Mouse (Mus musculus): ENCODE measurements around the gene Slc6a8. TPM values are rescaled to one million over a fixed set of nuclear protein-coding genes. Genes with fewer than 3 reads are reported as not detected.

Slc6a8 gene
- polyA plus RNA-seq, 1 experiment from 2014 or later = 6.0 TPM

DNA sequence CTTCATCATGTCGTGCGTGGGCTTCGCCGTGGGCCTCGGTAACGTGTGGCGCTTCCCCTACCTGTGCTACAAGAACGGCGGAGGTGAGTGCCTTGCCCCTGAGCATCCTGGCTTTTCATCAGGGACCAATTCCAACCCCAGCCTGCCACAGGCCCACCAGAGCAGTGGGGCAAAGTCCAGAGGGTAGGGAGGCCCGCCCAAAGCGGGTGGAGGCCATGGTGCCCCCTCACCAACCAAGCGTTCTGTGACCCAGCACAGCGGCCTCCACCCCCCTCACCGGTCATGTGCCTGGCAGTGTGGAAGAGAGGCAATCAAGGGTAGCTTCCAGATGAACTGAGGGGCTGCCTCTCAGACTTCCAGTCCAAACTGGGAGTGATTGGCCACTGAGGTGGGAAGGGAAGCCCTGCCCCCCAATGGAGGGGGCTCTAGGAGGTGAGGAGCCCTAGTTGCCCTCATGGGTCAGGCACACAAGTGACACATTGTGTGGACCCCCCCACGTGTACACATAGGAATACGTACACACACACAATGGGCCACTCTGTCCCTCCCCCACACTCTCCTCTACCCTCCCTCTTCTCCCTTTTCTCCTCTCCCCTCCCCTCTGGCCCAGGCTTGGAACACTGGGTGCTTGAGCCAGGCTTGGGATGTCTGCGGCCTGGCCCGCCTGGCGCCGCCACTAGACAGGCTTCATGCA lies 1.2 kb downstream of the Slc6a8 start:
- H3K27ac ChIP-seq (ENCODE audit: low read depth, low read length) = peak overlapping the region; percentile 76; the same call in 1 of the 2 replicates
- H3K9me3 ChIP-seq (ENCODE audit: control insufficient read depth, low read length) = no peaks in the 10 kb centered on the region
- no peaks in the 10 kb centered on the region for H3K27me3 ChIP-seq (replicated peaks; ENCODE audit: control insufficient read depth, insufficient read depth, low read length)
- no peaks in the 10 kb centered on the region for H3K36me3 ChIP-seq (ENCODE audit: control insufficient read depth, insufficient read depth, low read length)
- H3K9ac ChIP-seq (ENCODE audit: low read depth, low read length) = peak overlapping the region; percentile 78
- H3K4me3 ChIP-seq (ENCODE audit: low read length) = peak overlapping the region; percentile 63
- H3K4me1 ChIP-seq (ENCODE audit: control insufficient read depth, insufficient read depth, low read depth, low read length) = peaks cover 11% of the 10 kb centered on the region
- peak; percentile 47 for ATAC-seq
- 22% methylated on average over 20 of the region's 20 CpGs for WGBS
- peak overlapping the region; percentile 74 for H3K4me2 ChIP-seq (ENCODE audit: low read length)

DNA sequence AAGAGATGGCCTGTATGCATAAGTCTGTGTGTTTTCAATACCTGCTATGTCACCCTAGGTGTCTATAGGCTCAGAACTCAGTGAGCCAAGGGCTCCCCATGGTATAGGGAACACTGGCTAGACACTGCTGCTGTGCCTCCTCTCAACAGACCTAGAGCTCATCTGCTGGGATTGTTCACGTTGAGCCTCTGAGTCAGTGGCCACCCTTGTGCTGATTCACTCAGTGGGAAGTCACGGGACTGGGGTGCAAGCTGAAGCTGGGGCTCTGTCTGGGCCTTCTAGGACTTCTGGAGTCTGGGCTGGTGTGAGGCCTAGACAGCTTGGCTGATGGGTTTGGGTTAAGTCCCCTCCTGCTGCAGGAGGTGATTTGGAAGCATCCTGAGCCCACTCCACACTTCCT lies 2.3 kb downstream of the Slc6a8 start:
- H3K27me3 ChIP-seq (replicated peaks; ENCODE audit: control insufficient read depth, insufficient read depth, low read length) = no peaks in the 10 kb centered on the region
- H3K9me3 ChIP-seq (ENCODE audit: control insufficient read depth, low read length) = no peaks in the 10 kb centered on the region
- no peak for ATAC-seq
- H3K36me3 ChIP-seq (ENCODE audit: control insufficient read depth, insufficient read depth, low read length) = peaks cover 2% of the 10 kb centered on the region; the same call in 1 of the 2 replicates
- H3K4me3 ChIP-seq (ENCODE audit: low read length) = peak overlapping the region; percentile 63; the same call in 1 of the 2 replicates
- H3K9ac ChIP-seq (ENCODE audit: low read depth, low read length) = no peak overlapping the region; the same call in 1 of the 2 replicates
- H3K4me2 ChIP-seq (ENCODE audit: low read length) = peak overlapping the region; percentile 74
- H3K27ac ChIP-seq (ENCODE audit: low read depth, low read length) = no peak overlapping the region
- WGBS = 53% methylated on average over 2 of the region's 2 CpGs
- peaks cover 11% of the 10 kb centered on the region for H3K4me1 ChIP-seq (ENCODE audit: control insufficient read depth, insufficient read depth, low read depth, low read length)

DNA sequence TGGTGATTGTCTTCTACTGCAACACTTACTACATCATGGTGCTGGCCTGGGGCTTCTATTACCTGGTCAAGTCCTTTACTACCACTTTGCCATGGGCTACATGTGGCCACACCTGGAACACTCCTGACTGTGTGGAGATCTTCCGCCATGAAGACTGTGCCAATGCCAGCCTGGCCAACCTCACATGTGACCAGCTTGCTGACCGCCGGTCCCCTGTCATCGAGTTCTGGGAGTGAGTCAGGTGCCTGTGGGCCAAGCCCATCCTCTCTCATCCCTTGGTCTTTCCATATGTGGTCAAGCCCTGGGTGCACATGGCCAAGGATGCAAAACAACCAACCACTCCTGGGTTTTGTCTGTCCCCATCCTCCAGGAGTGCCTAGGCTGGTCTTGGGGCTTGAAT lies 3.7 kb downstream of the Slc6a8 start:
- ATAC-seq = no peak
- H3K4me2 ChIP-seq (ENCODE audit: low read length) = no peak overlapping the region
- peaks cover 11% of the 10 kb centered on the region for H3K4me1 ChIP-seq (ENCODE audit: control insufficient read depth, insufficient read depth, low read depth, low read length)
- 100% methylated on average over 4 of the region's 4 CpGs for WGBS
- H3K36me3 ChIP-seq (ENCODE audit: control insufficient read depth, insufficient read depth, low read length) = peaks cover 4% of the 10 kb centered on the region; the same call in 1 of the 2 replicates
- no peak overlapping the region for H3K9ac ChIP-seq (ENCODE audit: low read depth, low read length)
- H3K4me3 ChIP-seq (ENCODE audit: low read length) = no peak overlapping the region
- no peaks in the 10 kb centered on the region for H3K27me3 ChIP-seq (replicated peaks; ENCODE audit: control insufficient read depth, insufficient read depth, low read length)
- no peak overlapping the region for H3K27ac ChIP-seq (ENCODE audit: low read depth, low read length)
- no peaks in the 10 kb centered on the region for H3K9me3 ChIP-seq (ENCODE audit: control insufficient read depth, low read length)

DNA sequence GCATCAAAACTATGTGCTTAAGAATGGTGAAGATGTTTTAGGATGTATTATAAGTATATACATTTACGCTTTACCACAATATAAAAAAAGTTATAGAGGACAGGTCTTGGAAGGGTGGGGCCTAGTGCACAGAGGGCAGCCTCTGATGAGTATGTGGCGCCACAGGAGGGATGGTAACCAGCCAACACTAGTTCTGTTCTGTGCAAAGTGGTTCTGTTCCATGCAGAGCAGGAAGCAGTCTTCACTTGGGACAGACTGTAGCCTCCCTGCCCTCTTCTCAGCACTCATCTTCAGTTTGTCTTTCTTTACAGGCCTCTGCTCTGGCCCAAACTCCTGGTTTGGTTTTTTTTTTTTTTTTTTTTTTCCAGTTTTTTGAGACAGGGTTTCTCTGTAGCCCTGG lies 11.2 kb downstream of the Slc6a8 start:
- H3K9ac ChIP-seq (ENCODE audit: low read depth, low read length) = no peak overlapping the region
- H3K4me2 ChIP-seq (ENCODE audit: low read length) = no peak overlapping the region
- no peaks in the 10 kb centered on the region for H3K27me3 ChIP-seq (replicated peaks; ENCODE audit: control insufficient read depth, insufficient read depth, low read length)
- WGBS = 79% methylated on average over 2 of the region's 2 CpGs
- no peaks in the 10 kb centered on the region for H3K4me1 ChIP-seq (ENCODE audit: control insufficient read depth, insufficient read depth, low read depth, low read length)
- H3K9me3 ChIP-seq (ENCODE audit: control insufficient read depth, low read length) = no peaks in the 10 kb centered on the region
- no peak for ATAC-seq
- H3K36me3 ChIP-seq (ENCODE audit: control insufficient read depth, insufficient read depth, low read length) = peaks cover 4% of the 10 kb centered on the region
- no peak overlapping the region for H3K4me3 ChIP-seq (ENCODE audit: low read length)
- H3K27ac ChIP-seq (ENCODE audit: low read depth, low read length) = no peak overlapping the region

DNA sequence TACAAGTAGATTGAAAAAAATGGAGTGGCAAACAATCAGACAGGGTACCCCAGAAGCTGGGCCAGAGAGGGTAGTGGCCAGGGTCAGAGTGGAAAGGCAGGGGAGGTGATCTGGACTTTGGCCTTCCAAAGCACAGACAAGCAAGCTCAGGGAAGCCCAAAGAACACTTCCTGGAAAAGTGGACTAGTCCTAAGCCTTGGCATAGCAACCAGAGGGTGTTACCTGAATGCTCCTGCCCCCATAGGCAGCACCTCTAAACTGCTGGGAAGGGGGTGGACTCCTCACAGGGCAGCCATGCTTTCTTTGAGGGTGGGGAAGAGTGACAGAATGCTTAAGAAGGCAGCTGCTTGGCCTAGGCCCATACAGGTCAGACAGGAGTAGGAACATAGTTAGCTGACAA lies 12.0 kb downstream of the Slc6a8 start:
- H3K4me3 ChIP-seq (ENCODE audit: low read length) = no peak overlapping the region
- no peak overlapping the region for H3K4me2 ChIP-seq (ENCODE audit: low read length)
- H3K36me3 ChIP-seq (ENCODE audit: control insufficient read depth, insufficient read depth, low read length) = peaks cover 4% of the 10 kb centered on the region
- ATAC-seq = 0 out of 2 replicates have a peak, but pooled peaks have one; percentile 14
- H3K27me3 ChIP-seq (replicated peaks; ENCODE audit: control insufficient read depth, insufficient read depth, low read length) = no peaks in the 10 kb centered on the region
- no peak overlapping the region for H3K9ac ChIP-seq (ENCODE audit: low read depth, low read length)
- H3K4me1 ChIP-seq (ENCODE audit: control insufficient read depth, insufficient read depth, low read depth, low read length) = no peaks in the 10 kb centered on the region
- no peak overlapping the region for H3K27ac ChIP-seq (ENCODE audit: low read depth, low read length)
- no peaks in the 10 kb centered on the region for H3K9me3 ChIP-seq (ENCODE audit: control insufficient read depth, low read length)

DNA sequence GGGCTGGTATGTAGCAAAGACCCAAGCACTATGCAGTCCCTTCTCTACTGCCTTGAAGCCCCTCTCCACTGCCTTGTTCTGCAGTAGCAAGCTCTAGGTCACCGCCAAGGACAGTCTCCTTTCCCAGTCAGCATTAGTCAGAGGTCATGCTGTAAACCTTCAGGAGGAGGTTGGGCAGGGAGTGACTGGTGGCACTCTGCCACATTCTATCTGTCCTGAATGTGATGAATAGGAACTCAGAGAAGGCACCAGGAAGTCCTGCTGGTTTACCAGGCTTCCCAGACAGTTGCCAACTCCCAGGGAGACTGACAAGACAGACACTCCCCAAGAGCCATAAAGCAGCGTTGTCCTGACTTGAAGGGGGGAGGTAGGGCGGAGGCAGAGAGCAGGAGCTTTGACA lies 12.7 kb downstream of the Slc6a8 start:
- 91% methylated on average over 3 of the region's 3 CpGs for WGBS
- no peak overlapping the region for H3K4me2 ChIP-seq (ENCODE audit: low read length)
- no peak overlapping the region for H3K4me3 ChIP-seq (ENCODE audit: low read length)
- H3K36me3 ChIP-seq (ENCODE audit: control insufficient read depth, insufficient read depth, low read length) = no peaks in the 10 kb centered on the region; the same call in 1 of the 2 replicates
- H3K9ac ChIP-seq (ENCODE audit: low read depth, low read length) = no peak overlapping the region
- H3K27ac ChIP-seq (ENCODE audit: low read depth, low read length) = no peak overlapping the region
- ATAC-seq = no peak
- no peaks in the 10 kb centered on the region for H3K9me3 ChIP-seq (ENCODE audit: control insufficient read depth, low read length)
- H3K4me1 ChIP-seq (ENCODE audit: control insufficient read depth, insufficient read depth, low read depth, low read length) = no peaks in the 10 kb centered on the region
- H3K27me3 ChIP-seq (replicated peaks; ENCODE audit: control insufficient read depth, insufficient read depth, low read length) = no peaks in the 10 kb centered on the region

DNA sequence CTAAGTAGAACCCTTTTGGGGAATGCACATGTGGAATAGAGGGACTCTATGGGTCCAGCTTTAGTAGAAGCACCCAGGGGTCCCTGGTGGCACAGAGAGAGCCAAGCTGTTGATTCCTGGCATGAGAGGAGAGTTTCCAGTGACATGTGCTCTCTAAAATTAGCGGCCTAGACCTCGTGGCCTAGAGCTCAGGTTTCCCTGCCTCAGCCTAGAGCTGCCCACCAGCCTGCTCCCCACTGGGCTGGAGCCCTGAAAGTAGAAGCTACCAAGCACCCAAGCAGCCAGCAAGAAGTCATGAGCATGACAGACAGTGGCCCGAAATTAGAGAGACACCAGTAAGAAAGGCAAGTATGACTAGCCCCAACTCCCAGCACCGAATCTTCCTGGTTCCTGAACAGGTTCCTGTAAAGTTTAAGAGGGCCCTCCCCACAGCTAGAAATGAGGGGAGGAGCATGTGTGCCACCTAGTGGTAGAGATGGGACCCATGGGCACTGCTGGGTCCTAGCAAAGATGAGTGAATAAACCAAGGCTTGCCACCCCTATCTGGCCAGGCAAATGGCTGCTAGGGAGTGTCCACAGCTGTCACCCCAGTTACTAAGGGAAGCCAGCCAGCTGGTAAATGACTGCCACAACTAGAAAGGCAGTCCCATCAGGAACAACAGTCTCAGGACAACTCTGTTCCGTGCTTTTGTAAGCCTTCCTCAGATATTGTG lies 18.1 kb downstream of the Slc6a8 start:
- no peak overlapping the region for H3K4me2 ChIP-seq (ENCODE audit: low read length)
- no peaks in the 10 kb centered on the region for H3K4me1 ChIP-seq (ENCODE audit: control insufficient read depth, insufficient read depth, low read depth, low read length)
- H3K36me3 ChIP-seq (ENCODE audit: control insufficient read depth, insufficient read depth, low read length) = no peaks in the 10 kb centered on the region; the same call in 1 of the 2 replicates
- no peak overlapping the region for H3K9ac ChIP-seq (ENCODE audit: low read depth, low read length)
- H3K27ac ChIP-seq (ENCODE audit: low read depth, low read length) = no peak overlapping the region
- 80% methylated on average over 5 of the region's 5 CpGs for WGBS
- no peak overlapping the region for H3K4me3 ChIP-seq (ENCODE audit: low read length)
- peak; percentile 70; the same call in 1 of the 2 replicates for ATAC-seq
- H3K27me3 ChIP-seq (replicated peaks; ENCODE audit: control insufficient read depth, insufficient read depth, low read length) = no peaks in the 10 kb centered on the region
- H3K9me3 ChIP-seq (ENCODE audit: control insufficient read depth, low read length) = no peaks in the 10 kb centered on the region

DNA sequence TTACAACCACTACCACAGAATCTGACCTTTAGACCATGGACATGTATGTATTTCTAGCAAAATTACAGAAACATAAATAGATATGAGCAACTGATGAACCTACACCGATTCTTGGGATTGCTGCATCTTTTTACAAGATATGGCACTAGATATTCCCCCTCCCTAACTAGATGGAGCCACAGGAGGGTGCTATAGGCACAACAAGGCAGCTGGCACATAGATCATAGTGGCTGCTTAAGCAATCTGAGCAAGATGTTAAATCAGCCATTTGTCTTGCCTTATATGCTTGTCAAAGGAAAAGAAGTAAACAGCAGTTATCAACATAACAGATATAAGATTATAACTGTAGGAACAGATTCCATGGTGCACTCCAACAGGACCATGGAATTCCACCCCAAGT lies 27.5 kb downstream of the Slc6a8 start:
- Histone ChIP-seq H3K9ac (ENCODE audit: low read depth, low read length) (no peak overlapping the region), H3K4me2 (ENCODE audit: low read length) (no peak overlapping the region), H3K4me1 (ENCODE audit: control insufficient read depth, insufficient read depth, low read depth, low read length) (no peaks in the 10 kb centered on the region), H3K4me3 (ENCODE audit: low read length) (no peak overlapping the region), H3K36me3 (ENCODE audit: control insufficient read depth, insufficient read depth, low read length) (0 out of 2 replicates have a peak, but pooled peaks cover 4% of the 10 kb centered on the region), H3K9me3 (ENCODE audit: control insufficient read depth, low read length) (no peaks in the 10 kb centered on the region), H3K27me3 (replicated peaks; ENCODE audit: control insufficient read depth, insufficient read depth, low read length) (no peaks in the 10 kb centered on the region), H3K27ac (ENCODE audit: low read depth, low read length) (no peak overlapping the region)
- ATAC-seq = no peak
- 83% methylated on average over 1 of the region's 1 CpGs for WGBS

DNA sequence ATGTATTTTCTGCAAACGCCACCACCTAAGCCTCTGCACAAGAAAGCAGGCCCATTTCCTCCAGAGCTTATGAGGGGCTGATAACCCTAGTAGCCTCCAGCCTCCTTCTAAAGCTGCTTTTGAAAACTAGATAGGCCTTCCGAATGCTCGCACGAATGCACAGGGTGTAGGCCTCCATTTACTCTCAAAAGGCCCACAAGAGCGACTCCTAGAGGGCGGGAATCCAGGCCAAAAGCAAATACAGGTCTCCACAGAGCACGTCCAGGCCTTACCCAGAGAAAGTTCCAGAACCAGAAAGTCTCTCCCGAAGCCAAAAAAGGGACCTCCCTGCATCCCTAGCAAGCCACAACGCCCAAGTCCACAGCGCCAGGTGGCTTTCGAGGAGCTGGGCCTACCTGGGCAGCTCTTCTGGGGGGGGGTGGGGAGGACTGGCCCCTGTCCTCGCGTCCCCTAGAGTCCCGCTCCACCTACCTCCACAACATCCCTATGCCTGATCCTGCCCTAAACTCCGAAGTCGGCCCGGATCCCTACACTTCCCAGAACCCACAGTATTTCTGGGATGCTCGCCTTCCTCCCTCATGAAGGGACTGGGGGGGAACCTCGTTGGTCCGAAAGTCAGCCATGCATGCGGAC lies 42.6 kb downstream of the Slc6a8 start:
- WGBS = 25% methylated on average over 16 of the region's 21 CpGs
- H3K27ac ChIP-seq (ENCODE audit: low read depth, low read length) = peak overlapping the region; percentile 77
- peak; percentile 49 for ATAC-seq

More for the DNA sequence above, 42.6 kb downstream of the Slc6a8 start:
- Histone ChIP-seq H3K27me3 (replicated peaks; ENCODE audit: control insufficient read depth, insufficient read depth, low read length) (no peaks in the 10 kb centered on the region), H3K4me2 (ENCODE audit: low read length) (peak overlapping the region; percentile 67), H3K9me3 (ENCODE audit: control insufficient read depth, low read length) (no peaks in the 10 kb centered on the region), H3K9ac (ENCODE audit: low read depth, low read length) (peak overlapping the region; percentile 65), H3K36me3 (ENCODE audit: control insufficient read depth, insufficient read depth, low read length) (no peaks in the 10 kb centered on the region), H3K4me1 (ENCODE audit: control insufficient read depth, insufficient read depth, low read depth, low read length) (peaks cover 17% of the 10 kb centered on the region), H3K4me3 (ENCODE audit: low read length) (peak overlapping the region; percentile 54)

All from hindbrain, embryonic 16.5 days (tissue).